Mouse (Mus musculus) spleen, postnatal 36 days (tissue): ENCODE measurements at regions not wholly inside any gene's neighbourhood (a gene's known extent, or its start where the extent isn't known, plus 50 kb on each side); places are given as distances from the start of the nearest gene placed in this dataset.
A peak's percentile ranks its signal among the peaks of the same experiment; 100 is the strongest.

Experiments
- DNase-seq, 2 experiments: peaks; one replicate each; pipeline ENCODE4 v3.0.0; 2022; ENCODE audit warnings: low spot score in 2 of 2, mixed read lengths in 1 of 2

GRCm38 (mm10) chr11:82668026-82668425, 96.1 kb downstream of the Cct6b start:
- peak; percentile 81 to 86 for DNase-seq

- peak; percentile 34 to 49 for DNase-seq
Measured at GRCm38 (mm10) chr11:82664076-82664475, 100.0 kb downstream of the Cct6b start.

- no peak for DNase-seq
Measured at GRCm38 (mm10) chr11:82662086-82662485, 102.0 kb downstream of the Cct6b start.

- DNase-seq, result no peak
Measured at GRCm38 (mm10) chr11:82651751-82652150, 112.4 kb downstream of the Cct6b start.

GRCm38 (mm10) chr11:82638513-82638912, 125.6 kb downstream of the Cct6b start:
- no peak for DNase-seq

- peak; percentile 16 to 33 for DNase-seq
Measured at GRCm38 (mm10) chr11:82632191-82632590, 131.9 kb downstream of the Cct6b start.

- no peak for DNase-seq
Measured at GRCm38 (mm10) chr11:82631387-82631786, 132.7 kb downstream of the Cct6b start.

GRCm38 (mm10) chr11:82626501-82627111, 137.5 kb downstream of the Cct6b start:
- no peak for DNase-seq

GRCm38 (mm10) chr11:82621061-82621460, 143.1 kb downstream of the Cct6b start:
- no peak for DNase-seq

- no peak for DNase-seq
Measured at GRCm38 (mm10) chr11:82619418-82619817, 144.7 kb downstream of the Cct6b start.

GRCm38 (mm10) chr11:82618457-82618856, 145.7 kb downstream of the Cct6b start:
- DNase-seq, result no peak

- DNase-seq, result no peak
Measured at GRCm38 (mm10) chr11:82616856-82617255, 147.3 kb downstream of the Cct6b start.

GRCm38 (mm10) chr11:82614356-82614755, 149.8 kb downstream of the Cct6b start:
- DNase-seq, result peak; percentile 4 to 11

GRCm38 (mm10) chr11:82613503-82613902, 150.6 kb downstream of the Cct6b start:
- DNase-seq, result peak; percentile 67 to 69

GRCm38 (mm10) chr11:82612026-82612425, 152.1 kb downstream of the Cct6b start:
- DNase-seq, result peak; percentile 22 to 31

GRCm38 (mm10) chr11:82608963-82609362, 155.2 kb downstream of the Cct6b start:
- no peak for DNase-seq

- DNase-seq, result no peak
Measured at GRCm38 (mm10) chr11:82607661-82608060, 156.5 kb downstream of the Cct6b start.

- no peak for DNase-seq
Measured at GRCm38 (mm10) chr11:82604251-82604835, 159.8 kb downstream of the Cct6b start.

GRCm38 (mm10) chr11:82602818-82603217, 161.3 kb downstream of the Cct6b start:
- DNase-seq, result no peak

GRCm38 (mm10) chr11:82602250-82602649, 161.9 kb downstream of the Cct6b start:
- DNase-seq, result no peak

- no peak for DNase-seq
Measured at GRCm38 (mm10) chr11:82600151-82600550, 164.0 kb downstream of the Cct6b start.

GRCm38 (mm10) chr11:82597757-82598156, 166.4 kb downstream of the Cct6b start:
- DNase-seq, result no peak

- no peak for DNase-seq
Measured at GRCm38 (mm10) chr11:82596801-82597200, 167.3 kb downstream of the Cct6b start.

- DNase-seq, result no peak
Measured at GRCm38 (mm10) chr11:82589761-82590160, 174.4 kb downstream of the Cct6b start.
